Mouse (Mus musculus): ENCODE measurements around the gene Bcdin3d. TPM values are rescaled to one million over a fixed set of nuclear protein-coding genes. Genes with fewer than 3 reads are reported as not detected.
A peak's percentile ranks its signal among the peaks of the same experiment; 100 is the strongest.

Gene Bcdin3d
- polyA plus RNA-seq, 1 experiment from 2014 or later: 24.7 TPM

GRCm38 (mm10) chr15:99440816-99441457 is 33.6 kb downstream of the Bcdin3d start:
- DNase-seq (ENCODE audit: low spot score): no peak

GRCm38 (mm10) chr15:99440112-99440815 is 34.3 kb downstream of the Bcdin3d start:
- no peak for DNase-seq (ENCODE audit: low spot score)

GRCm38 (mm10) chr15:99438966-99439698 is 35.4 kb downstream of the Bcdin3d start:
- DNase-seq (ENCODE audit: low spot score): no peak

GRCm38 (mm10) chr15:99433913-99434312 is 40.6 kb downstream of the Bcdin3d start:
- DNase-seq (ENCODE audit: low spot score): no peak

- no peak for DNase-seq (ENCODE audit: low spot score)
Observed at GRCm38 (mm10) chr15:99433081-99433718, 41.3 kb downstream of the Bcdin3d start.

GRCm38 (mm10) chr15:99431967-99432366 is 42.6 kb downstream of the Bcdin3d start:
- no peak for DNase-seq (ENCODE audit: low spot score)

GRCm38 (mm10) chr15:99431504-99431903 is 43.0 kb downstream of the Bcdin3d start:
- DNase-seq (ENCODE audit: low spot score): no peak

- no peak for DNase-seq (ENCODE audit: low spot score)
Observed at GRCm38 (mm10) chr15:99431063-99431462, 43.5 kb downstream of the Bcdin3d start.

GRCm38 (mm10) chr15:99430394-99430793 is 44.1 kb downstream of the Bcdin3d start:
- peak; percentile 42 for DNase-seq (ENCODE audit: low spot score)

- DNase-seq (ENCODE audit: low spot score): no peak
Observed at GRCm38 (mm10) chr15:99423884-99424283, 50.6 kb downstream of the Bcdin3d start.

- DNase-seq (ENCODE audit: low spot score): no peak
Observed at GRCm38 (mm10) chr15:99423131-99423530, 51.4 kb downstream of the Bcdin3d start.

- no peak for DNase-seq (ENCODE audit: low spot score)
Observed at GRCm38 (mm10) chr15:99422551-99422950, 52.0 kb downstream of the Bcdin3d start.

GRCm38 (mm10) chr15:99421676-99422075 is 52.9 kb downstream of the Bcdin3d start:
- no peak for DNase-seq (ENCODE audit: low spot score)

GRCm38 (mm10) chr15:99421152-99421551 is 53.4 kb downstream of the Bcdin3d start:
- DNase-seq (ENCODE audit: low spot score): peak; percentile 22

- peak; percentile 41 for DNase-seq (ENCODE audit: low spot score)
Observed at GRCm38 (mm10) chr15:99420521-99421014, 54.0 kb downstream of the Bcdin3d start.

GRCm38 (mm10) chr15:99420101-99420500 is 54.4 kb downstream of the Bcdin3d start:
- DNase-seq (ENCODE audit: low spot score): no peak

Other genes with a start within 250 kb of the Bcdin3d start
- gene Kcnh3, start 249.9 kb downstream of the Bcdin3d start, polyA plus RNA-seq (2015; fragmentation: Nextera tagmentation; extraction: Ambion mirVana): 20.0 and 20.8 TPM in 2 replicates
- gene Mcrs1, start 222.8 kb downstream of the Bcdin3d start, polyA plus RNA-seq (2015; fragmentation: Nextera tagmentation; extraction: Ambion mirVana): 136 and 154 TPM in 2 replicates
- gene Prpf40b, start 179.6 kb downstream of the Bcdin3d start, polyA plus RNA-seq (2015; fragmentation: Nextera tagmentation; extraction: Ambion mirVana): 13.0 and 14.0 TPM in 2 replicates
- gene Fam186b, start 178.8 kb downstream of the Bcdin3d start, polyA plus RNA-seq (2015; fragmentation: Nextera tagmentation; extraction: Ambion mirVana): 0.05 and 0.08 TPM in 2 replicates
- gene Fmnl3, start 104.2 kb downstream of the Bcdin3d start, polyA plus RNA-seq (2015; fragmentation: Nextera tagmentation; extraction: Ambion mirVana): 21.2 and 22.3 TPM in 2 replicates
- 398 and 433 TPM in 2 replicates for gene Tmbim6, start 81.8 kb downstream of the Bcdin3d start, polyA plus RNA-seq (2015; fragmentation: Nextera tagmentation; extraction: Ambion mirVana)
- 5.7 and 6.0 TPM in 2 replicates for gene Nckap5l, start 17.0 kb downstream of the Bcdin3d start, polyA plus RNA-seq (2015; fragmentation: Nextera tagmentation; extraction: Ambion mirVana)
- gene Faim2, start 53.4 kb upstream of the Bcdin3d start, polyA plus RNA-seq (2015; fragmentation: Nextera tagmentation; extraction: Ambion mirVana): 0.08 and 0.14 TPM in 2 replicates
- gene Aqp2, start 104.3 kb upstream of the Bcdin3d start, polyA plus RNA-seq (2015; fragmentation: Nextera tagmentation; extraction: Ambion mirVana): not detected in 2 replicates
- 3.6 and 5.2 TPM in 2 replicates for gene Aqp5, start 116.1 kb upstream of the Bcdin3d start, polyA plus RNA-seq (2015; fragmentation: Nextera tagmentation; extraction: Ambion mirVana)
- gene Aqp6, start 126.7 kb upstream of the Bcdin3d start, polyA plus RNA-seq (2015; fragmentation: Nextera tagmentation; extraction: Ambion mirVana): 0.15 TPM in 1 of 2 replicates, not detected in the other
- 121 and 132 TPM in 2 replicates for gene Racgap1, start 176.9 kb upstream of the Bcdin3d start, polyA plus RNA-seq (2015; fragmentation: Nextera tagmentation; extraction: Ambion mirVana)
- 0.94 and 1.1 TPM in 2 replicates for gene Asic1, start 195.6 kb upstream of the Bcdin3d start, polyA plus RNA-seq (2015; fragmentation: Nextera tagmentation; extraction: Ambion mirVana)
- gene Smarcd1, start 227.4 kb upstream of the Bcdin3d start, polyA plus RNA-seq (2015; fragmentation: Nextera tagmentation; extraction: Ambion mirVana): 36.3 and 41.1 TPM in 2 replicates
- not detected in 2 replicates for gene Gm17349, start 230.8 kb upstream of the Bcdin3d start, polyA plus RNA-seq (2015; fragmentation: Nextera tagmentation; extraction: Ambion mirVana)
- gene Gpd1, start 242.8 kb upstream of the Bcdin3d start, polyA plus RNA-seq (2015; fragmentation: Nextera tagmentation; extraction: Ambion mirVana): 0.30 and 1.8 TPM in 2 replicates

Measured in thymus, postnatal 0 days (tissue).